Mouse (Mus musculus): Measurements from ENCODE around the gene Car6. TPM values are rescaled to one million over a fixed set of nuclear protein-coding genes. Genes with fewer than 3 reads are reported as not detected.
A peak's percentile ranks its signal among the peaks of the same experiment; 100 is the strongest.

Gene Car6
- total RNA-seq, 1 experiment from 2014 or later, result not detected

DNA sequence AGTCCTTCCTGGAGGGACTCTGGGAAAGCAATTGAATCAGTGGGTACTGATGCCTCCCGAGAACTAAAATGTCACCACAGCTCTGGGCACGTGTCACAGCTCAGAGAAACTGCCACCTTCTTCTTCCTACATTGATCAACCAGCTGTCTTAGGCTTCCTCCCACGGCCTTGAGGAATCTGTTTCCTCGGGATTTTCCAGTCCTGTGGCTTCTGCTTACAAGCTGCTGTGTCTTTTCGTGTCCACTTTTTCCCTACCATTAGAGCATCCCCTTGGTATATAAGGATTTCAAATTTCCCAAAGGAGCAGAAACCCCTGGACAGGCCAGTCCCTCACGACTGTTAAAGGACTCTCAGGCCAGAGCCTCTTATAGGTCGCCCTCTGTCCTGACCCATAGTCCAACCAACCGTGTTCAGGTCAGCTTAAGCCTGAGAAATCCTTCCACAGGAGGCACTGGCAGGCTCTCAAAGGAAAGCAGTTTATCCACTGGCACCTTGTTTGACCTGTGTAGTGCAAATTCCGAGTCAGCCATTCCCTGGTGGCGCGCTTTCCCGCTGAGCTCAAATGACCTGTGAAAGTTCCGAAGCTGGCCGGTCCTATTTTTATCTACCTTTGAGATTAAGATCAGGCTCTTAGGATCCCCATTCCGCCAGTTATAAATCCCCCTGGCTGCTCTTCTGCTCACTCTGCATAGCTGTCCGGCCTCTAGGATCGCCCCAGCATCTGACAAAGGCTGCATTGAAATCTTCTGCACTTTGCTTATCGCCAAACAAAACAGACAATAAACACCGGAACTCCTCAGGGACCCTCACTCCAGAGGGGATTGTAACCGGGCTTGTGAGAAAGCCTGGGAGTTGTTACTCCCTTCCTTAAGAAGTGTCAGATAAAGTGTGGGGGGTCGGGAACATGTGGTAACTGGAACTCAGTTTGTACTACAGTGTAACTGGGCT, 29.6 kb upstream of the Car6 start:
- ATAC-seq (ENCODE audit: extremely low read depth, insufficient number of reproducible peaks, low FRiP score, poor library complexity, severe bottlenecking), result no peak

DNA sequence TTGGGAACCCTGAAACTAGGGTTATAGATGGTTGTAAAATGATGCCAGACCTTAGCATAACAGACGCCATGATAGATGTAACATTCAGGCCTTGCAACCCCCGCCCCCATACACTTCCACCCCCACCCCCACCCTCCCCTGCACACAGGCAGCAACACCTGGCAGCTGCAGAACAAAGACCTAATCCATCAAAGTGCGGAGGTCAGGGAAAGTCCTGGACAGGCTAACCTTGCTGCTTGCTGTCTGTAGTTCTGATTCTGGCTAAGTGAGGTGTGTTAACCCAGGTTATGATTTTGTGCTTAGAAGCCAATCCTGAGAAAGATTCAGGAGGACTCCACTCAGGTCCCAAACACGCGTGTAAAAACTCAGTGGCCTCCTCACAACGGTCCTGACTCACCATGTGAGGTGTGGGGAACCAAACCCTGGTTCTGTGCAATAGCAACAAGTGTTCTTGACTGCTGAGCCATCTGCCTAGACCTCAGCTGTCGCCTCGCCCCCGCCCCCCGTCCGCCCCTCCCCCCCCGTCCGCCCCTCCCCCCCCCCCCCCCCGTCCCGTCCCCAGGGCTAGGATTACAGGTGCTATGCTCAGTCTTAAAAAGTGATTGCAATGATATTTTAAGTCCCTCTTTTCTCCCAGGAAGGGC, 28.7 kb upstream of the Car6 start:
- no peak for ATAC-seq (ENCODE audit: extremely low read depth, insufficient number of reproducible peaks, low FRiP score, poor library complexity, severe bottlenecking)

DNA sequence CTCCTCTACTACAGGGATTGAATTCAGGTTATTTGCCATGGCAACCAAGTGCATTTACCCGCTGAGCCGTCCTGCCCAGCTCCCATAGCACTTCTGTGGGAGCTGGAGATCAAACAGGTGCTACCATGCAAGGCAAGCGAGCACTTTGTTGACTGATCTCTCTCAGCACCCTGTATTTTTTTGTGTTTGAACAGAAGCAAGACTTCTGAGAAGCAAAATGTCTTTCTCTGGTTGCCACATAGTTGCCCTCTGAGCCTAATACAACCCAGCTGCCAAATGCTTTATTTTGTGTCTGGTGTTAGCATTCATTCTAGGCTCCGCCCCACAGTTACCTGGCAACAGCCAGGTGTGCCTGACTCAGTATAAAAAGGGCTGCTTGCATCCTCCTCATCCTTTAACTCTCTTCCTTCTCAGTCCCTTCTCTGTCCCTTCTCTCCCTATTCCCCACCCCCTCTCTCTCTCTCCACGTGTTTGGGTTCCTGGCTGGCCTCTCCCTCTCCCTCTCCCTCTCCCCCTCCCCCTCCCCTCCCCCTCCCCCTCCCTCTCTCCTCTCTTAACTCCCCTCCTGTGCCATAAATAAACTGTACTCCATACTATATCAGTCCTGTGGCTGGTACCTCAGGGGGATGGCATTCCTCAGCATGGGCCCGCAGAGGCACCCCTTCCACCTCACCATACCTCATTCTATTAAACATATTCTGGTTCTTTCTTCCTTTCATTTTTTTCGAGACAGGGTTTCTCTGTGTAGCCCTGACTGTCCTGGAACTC, 27.6 kb upstream of the Car6 start:
- ATAC-seq (ENCODE audit: extremely low read depth, insufficient number of reproducible peaks, low FRiP score, poor library complexity, severe bottlenecking), result no peak

DNA sequence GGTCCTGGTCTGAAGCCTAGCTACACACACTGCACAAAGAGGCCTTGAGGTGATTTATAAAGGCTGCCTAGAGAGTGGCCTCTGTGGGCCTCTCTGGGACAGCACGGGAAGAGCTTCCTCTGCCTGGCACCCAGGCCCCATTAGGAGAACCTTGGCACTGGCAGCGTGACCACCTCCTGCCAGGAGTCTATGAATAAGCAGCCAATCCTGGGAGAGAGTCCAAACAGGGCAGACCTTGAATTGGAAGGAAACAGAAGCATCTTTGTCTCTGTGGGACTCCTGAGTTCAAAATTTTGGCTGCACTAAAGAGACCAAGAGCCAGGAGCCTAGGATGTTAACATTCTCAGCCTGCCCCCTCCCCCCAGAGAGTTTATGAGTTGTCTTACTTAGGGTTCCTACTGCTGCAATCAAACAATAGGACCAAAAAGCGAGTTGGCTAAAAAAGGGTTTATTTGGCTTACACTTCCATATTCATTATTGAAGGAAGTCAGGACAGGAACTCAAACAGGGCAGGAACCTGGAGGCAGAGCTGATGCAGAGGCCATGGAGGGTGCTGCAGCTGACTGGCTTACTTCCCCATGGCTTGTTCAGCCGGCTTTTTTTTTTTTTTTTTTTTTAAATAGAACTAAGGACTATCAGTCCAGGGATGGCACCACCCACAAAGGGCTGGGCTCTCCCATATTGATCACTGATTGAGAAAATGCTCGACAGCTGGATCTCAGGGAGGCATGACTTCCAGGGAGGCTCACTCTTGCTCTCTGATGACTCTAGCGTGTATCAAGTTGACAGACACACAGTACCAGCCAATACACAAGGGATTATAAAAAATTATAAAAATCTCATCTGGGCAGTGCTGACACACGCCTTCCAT, 25.9 kb upstream of the Car6 start:
- no peak for ATAC-seq (ENCODE audit: extremely low read depth, insufficient number of reproducible peaks, low FRiP score, poor library complexity, severe bottlenecking)

DNA sequence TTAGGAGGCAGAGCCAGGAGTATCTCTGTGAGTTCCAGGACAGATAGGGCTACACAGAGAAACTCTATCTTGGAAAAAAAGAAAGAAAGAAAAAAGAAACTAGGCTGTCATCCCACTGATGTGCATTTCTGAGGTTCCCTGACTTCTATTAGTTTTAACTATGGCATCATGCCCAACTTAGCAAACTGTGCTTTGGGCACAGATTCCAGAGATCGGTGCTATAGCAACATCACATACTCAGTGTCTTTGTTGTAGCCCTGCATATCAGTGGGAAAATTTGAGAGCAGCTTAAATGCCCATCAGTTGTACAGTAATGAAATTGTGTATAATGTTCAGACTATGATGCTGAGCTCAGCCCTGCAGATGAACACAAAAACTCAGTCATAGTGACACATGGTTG, 24.6 kb upstream of the Car6 start:
- no peak for ATAC-seq (ENCODE audit: extremely low read depth, insufficient number of reproducible peaks, low FRiP score, poor library complexity, severe bottlenecking)

DNA sequence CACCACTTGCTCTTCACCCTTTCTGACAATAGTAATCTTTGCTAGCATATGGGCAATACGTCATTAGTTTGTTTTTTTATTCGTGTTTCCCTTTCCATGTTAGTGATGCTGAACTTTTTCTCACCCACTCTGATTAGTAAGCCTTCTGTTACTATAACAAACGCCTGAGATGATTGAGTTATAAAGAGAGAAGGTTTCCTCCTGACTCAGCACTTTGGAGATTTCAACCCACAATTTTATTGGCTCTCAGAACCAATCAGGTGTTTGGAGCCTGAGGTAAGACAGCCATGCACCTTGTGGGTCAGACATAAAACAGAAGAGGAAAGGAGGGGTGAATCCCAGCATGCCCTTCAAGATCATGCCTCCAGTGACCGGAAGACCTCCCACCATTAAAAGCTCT, 22.7 kb upstream of the Car6 start:
- no peak for ATAC-seq (ENCODE audit: extremely low read depth, insufficient number of reproducible peaks, low FRiP score, poor library complexity, severe bottlenecking)

DNA sequence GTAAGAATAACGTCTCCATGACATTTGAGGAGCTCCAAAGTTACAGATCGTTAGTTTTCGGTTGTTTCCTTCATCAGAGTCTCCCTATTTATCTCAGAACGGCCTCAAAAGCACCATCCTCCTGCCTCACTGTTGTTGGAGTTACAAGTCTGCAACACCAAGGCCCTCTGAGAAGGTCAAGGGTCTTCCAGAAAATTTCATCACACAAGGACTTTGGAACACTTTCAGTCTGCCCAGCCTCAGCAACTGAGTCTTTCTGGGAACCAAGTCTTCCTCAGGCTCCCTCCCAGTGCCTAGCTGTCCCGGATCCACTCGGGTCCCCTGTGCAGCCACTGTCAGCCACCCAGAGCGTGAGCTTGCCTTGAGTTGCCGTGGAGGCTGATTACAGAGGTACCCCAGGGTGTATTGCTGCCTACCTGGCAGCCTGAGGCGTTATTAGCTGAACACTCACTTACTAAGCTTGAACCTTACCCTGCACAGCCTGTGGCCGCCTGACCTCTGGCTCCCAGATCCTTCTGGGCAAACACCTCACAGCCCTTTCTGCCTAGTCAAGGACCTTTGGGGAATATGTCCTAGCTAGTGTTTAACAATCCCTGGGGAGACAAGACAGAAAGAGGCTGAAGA, 20.0 kb upstream of the Car6 start:
- no peak for ATAC-seq (ENCODE audit: extremely low read depth, insufficient number of reproducible peaks, low FRiP score, poor library complexity, severe bottlenecking)

DNA sequence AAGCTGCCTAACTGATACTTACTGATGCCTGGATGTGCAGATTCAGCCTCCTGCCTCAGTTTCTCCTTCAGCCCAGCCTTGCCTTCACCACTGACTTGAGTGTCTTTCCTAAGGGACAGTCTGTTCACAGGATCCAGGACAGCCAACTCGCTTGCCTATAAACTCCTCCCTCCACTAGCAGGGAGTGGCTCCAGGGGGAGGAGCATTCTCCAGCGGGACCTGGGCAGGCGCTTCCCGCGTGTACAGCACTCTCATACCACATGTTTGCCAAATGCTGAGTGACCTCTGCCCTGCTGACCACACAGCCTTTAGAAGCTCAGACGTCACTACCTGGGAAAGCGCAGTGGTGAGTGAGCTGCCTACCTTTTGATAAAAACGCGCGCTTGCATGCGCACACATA, 19.5 kb upstream of the Car6 start:
- no peak for ATAC-seq (ENCODE audit: extremely low read depth, insufficient number of reproducible peaks, low FRiP score, poor library complexity, severe bottlenecking)

DNA sequence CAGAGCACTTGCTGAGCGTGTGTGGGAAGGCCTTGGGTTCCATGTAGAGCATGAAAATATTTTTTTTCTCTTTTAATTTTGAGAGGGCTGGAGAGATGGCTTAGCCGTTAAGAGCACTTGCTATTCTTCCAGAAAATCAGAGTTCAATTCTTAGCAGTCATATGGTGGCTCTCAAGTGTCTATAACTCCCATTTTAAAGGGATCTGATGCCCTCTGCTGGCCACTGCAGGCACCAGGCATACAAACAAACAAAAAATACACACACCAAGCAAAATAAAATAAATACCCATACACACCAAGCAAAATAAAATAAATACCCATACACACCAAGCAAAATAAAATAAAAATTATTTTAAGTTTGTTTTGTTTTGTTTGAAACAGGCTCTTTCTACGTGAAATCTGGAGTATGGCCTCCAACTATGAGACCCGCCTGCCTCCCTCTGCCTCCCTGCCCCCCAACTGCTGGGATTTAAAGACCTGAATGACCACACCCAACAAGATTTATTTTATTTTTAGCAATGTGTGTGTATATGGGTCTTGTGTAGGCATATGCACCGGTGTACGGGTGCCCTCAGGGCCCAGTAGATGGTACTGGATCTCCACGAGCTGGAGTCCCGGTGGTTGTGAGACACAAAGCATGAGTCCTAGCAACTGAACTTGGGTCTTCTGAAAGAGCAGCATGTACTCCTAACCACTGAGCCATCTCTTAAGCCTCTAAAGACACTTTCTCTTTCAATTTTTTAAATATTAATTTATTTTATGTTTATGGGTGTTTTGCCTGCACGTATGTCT, 18.6 kb upstream of the Car6 start:
- peak; percentile 77; the same call in 1 of the 2 replicates for ATAC-seq (ENCODE audit: extremely low read depth, insufficient number of reproducible peaks, low FRiP score, poor library complexity, severe bottlenecking)

DNA sequence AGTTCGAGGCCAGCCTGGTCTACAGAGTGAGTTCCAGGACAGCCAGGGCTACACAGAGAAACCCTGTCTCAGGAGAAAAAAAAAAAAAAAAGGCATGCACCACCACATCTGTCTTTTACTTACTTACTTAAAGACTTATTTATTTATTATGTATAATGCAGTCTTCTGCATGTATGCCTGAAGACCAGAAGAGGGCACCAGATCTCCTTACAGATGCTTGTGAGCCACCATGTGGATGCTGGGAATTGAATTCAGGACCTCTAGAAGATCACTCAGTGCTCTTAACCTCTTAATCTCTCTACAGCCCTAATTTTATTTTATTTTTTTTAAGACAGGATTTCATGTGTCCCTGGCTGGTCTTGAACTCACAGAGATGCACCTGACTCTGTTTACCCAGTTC, 16.8 kb upstream of the Car6 start:
- ATAC-seq (ENCODE audit: extremely low read depth, insufficient number of reproducible peaks, low FRiP score, poor library complexity, severe bottlenecking), result no peak

DNA sequence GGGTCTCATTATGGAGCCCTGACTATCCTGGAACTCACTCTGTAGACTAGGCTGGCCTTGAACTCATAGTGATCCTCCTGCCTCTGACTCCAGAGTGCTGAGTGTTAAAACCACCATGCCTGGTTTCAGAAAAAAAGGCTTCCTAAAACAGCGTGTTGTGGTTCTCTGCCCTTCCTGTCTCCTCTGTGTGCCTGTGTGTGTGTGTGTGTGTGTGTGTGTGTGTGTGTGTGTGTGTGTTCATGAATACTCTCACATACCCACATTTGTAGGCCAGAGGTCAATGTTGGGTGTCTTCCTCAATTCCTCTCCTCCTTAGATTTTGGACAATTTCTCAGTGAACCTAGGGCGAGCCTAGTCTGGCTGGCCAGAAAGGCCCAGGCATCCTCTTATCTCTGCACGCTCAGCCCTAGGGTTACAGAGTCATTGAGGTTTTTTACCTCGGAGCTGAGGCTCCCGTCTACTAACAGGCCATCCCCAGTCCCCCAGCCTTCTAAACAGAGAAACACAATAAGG, 16.0 kb upstream of the Car6 start:
- no peak for ATAC-seq (ENCODE audit: extremely low read depth, insufficient number of reproducible peaks, low FRiP score, poor library complexity, severe bottlenecking)

DNA sequence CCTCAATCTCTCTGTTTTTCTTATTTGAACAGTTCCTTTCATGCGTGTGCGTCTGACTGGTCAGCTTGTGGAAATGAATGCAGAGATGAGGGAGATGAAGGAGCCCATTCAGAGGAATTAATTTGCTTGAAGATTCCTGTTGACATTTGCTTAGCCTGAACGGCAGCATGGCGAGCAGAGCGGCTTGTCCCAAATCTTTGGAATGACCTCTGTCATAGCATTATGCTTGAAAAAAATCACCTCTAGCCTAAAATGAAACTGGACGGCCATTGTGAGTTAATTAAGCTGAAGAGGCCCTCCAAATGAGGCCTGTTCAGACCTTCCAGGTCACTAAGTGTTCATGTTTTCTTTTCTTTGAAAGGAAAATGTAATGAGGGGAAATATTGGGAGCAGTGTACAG, 15.3 kb upstream of the Car6 start:
- no peak for ATAC-seq (ENCODE audit: extremely low read depth, insufficient number of reproducible peaks, low FRiP score, poor library complexity, severe bottlenecking)

DNA sequence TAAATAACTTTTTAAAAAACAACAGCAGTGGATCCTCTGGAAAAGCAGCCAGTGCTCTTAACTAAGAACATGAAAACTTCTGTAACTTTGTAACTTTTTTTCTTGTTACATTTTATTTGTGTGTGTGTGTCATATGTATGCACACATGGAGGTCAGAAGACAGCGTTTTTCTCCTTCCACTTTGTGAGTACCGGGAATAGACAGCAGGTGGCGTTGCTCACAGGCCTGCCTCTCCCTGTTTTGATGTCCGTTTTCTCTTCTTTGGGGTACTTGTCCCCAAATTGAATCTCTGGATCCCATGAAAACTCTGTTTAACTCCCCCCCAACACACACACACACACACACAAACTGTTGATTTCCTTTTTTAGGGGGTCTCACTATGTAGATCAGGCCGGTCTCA, 12.8 kb upstream of the Car6 start:
- no peak for ATAC-seq (ENCODE audit: extremely low read depth, insufficient number of reproducible peaks, low FRiP score, poor library complexity, severe bottlenecking)

DNA sequence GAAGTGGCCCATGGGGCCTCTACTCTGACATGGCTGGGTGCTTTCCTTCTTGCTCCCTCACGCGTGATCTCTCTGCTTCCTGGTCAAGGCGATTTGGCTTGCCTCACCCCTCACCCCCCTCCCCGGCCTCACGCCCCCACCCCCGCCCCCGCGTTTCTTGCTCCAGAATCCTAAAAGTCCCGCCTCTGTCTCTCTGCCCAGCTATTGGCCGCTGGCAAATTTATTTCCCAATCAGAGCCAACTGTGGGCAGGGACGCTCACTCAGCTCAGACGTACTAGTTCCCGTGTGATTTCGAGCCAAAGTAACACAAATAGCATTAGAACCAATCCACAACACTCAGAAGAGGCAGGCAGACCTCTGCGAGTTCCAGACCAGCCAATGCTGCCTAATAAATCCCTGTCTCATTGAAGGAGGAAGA, 11.4 kb upstream of the Car6 start:
- ATAC-seq (ENCODE audit: extremely low read depth, insufficient number of reproducible peaks, low FRiP score, poor library complexity, severe bottlenecking), result peak; percentile 75

DNA sequence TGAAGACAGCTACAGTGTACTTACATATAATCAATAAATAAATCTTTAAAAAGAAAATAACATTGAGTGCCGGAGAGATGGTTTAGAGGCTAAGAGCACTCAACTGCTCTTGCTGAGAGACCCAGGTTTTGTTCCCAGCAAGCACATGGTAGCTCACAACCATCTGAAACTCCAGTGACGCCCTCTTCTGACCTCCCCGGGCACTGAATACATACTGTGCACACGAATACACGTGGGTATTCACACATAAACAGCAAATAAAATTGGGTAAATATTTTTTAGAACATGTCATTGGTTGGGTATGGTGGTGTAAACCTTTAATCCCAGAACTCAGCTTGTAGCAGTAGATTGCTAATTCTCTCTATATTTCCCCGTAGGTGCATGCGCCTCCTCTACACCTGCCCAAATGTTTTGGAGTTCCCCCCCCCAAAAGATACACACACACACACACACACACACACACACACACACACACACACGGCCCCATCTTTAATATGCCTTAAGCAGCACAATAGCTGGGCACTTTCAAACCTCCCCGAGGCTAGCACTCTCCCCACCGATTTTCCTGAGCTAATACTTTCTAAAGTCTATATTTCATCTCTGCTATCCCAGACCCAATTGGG, 10.9 kb upstream of the Car6 start:
- ATAC-seq (ENCODE audit: extremely low read depth, insufficient number of reproducible peaks, low FRiP score, poor library complexity, severe bottlenecking), result no peak

DNA sequence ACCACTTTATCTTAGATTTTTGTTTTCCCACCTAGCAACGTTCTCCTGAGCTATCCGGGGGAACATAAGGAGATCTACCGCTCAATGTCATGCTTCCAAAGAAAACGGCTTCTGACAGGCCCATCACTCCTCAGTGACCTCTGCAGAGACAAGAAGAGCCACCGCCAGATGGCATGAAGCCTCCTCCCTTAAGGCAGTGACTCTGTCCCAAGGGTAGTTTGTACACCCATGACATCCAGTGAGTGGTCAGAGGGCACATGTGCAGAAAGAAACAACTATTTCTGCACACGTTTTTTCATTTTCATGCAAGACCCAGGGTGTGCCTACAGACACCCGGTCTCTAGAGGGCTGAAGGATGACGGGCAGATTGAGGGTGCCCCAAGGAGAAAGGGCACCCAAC, 9.2 kb upstream of the Car6 start:
- ATAC-seq (ENCODE audit: extremely low read depth, insufficient number of reproducible peaks, low FRiP score, poor library complexity, severe bottlenecking), result no peak

DNA sequence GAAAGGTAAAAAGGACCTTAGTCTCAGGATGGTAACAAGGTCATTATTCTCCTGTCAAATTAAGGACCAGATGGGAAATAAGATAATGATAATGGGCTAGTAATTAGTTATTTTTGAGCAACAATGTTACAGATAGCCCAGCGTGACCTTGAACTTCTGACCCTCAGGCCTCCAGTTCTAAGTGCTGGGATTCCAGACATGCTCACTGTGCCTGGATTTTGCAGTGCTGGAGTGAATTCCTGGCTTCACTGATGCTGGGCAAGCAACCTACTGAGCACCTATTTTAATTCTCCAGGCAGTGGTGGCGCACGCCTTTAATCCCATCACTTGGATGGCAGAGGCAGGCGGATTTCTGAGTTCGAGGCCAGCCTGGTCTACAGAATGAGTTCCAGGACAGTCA, 8.6 kb upstream of the Car6 start:
- no peak for ATAC-seq (ENCODE audit: extremely low read depth, insufficient number of reproducible peaks, low FRiP score, poor library complexity, severe bottlenecking)
